Mouse (Mus musculus) testis, adult 10 weeks (tissue): ENCODE data around the gene Uba1. TPM values are rescaled to one million over a fixed set of nuclear protein-coding genes. Genes with fewer than 3 reads are reported as not detected.

Source experiments
- polyA plus RNA-seq: library from polyadenylated mRNA; stranded (reverse); fragments of 350-450 nt; fragmentation: Illumina TruSeq; extraction: RNeasy Lipid Tissue Mini Kit (QIAGEN cat#74804); gene quantifications from one replicate; pipeline ENCODE4 v1.2.3, GENCODE M21; 2014; ENCODE audit warnings: low read depth, low replicate concordance

The Uba1 gene
- 71.2 TPM for polyA plus RNA-seq

DNA sequence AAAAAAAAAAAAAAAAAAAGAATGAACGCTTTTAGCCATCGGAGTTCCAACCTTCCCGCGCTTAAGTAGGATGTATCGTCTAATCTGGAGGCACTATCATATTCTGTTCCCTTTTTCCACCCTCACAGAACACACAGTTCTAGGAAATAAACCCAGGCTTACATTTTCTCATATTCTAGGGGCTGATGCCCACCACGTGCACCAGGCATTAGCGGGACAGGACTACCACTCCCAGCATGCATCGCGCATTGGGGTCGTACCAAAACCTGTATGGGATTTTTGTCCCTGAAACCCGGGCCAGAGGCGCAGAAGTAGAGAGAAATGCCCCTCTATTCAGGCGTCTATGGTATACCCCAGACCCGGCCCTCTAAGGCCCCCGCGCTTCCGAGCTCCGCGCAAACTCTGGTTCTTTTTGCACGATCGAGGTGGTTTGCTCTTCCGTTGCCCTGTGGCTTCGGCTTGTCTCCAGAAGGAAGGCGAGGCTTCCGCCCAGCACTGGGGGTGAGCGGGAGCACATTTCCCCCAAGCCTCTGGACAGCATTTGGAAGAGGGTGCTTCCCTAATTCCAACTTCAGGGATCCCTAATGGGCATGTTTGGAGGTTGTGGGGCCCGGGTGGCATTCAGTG lies at the start of gene Uba1:
TSS of gene Uba1 (plus strand) at position 301 of the 627 bp plus-strand sequence.

DNA sequence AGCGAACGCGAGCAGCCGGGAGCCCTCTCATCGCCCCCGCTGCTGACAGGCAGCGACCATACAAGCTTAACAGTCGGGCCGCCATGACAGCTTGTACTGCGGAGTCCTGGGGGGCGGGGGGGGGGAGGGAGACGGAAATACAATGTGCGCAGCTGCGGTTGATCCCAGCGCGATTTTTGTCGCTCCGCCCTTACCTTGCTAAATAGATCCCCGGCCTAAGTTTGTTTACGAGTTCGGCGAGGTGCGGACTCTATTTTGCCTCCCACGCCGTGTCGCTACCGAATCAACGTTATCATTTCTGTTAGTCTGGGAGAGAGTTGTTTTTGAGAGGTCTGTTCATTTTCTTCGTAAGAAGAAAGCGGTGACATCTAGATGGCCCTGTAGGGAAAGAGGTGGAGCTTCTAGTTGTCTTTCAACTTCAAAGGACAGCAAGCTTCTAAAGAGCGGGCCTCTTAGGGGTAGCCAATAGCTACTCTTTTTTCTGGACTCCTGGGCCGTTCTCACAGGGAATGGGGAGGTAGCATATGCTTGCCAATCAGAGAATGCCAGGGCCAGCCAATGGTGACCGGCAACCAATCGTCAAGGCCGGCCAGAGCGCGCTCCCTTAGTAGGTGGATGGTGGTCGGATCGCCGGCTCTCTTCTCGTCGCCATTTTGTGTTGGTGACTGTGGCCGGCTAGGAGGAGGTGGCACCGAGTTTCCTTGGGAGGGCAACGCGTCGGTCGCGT lies 40.8 kb upstream of the Uba1 start, which contains the start of the genes Rbm10 and Ndufb11:
TSS of gene Rbm10 (plus strand) at position 328 of the 727 bp plus-strand sequence.
TSS of gene Ndufb11 (minus strand) at position 444 of the 727 bp plus-strand sequence.

DNA sequence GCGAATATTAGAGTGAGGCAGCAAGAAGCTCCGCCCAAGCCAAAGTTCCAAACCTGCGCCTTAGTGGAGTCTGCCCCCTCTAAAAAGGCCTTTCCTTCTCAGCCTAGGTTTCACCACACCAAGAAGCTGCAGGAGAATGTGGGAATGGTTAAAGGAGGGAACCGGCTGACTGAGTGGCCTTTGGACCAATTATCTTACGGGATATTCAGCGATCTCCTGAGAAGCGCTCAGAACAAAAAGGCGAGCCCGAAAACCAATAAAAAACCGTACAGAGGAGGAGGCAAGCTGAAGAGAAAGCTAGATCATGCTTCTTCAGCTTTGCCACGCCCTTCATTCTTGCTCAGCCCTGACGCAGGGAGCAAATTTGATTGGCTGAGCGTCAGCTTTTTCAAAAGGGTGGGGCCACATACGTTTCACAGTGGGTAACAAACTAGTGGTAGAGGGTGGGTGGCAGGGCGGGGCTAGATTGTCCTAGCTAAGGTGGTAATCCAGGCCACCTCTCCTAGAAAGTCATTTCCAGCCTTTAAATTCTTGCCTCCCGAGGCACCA lies 29.5 kb downstream of the Uba1 start, which contains the start of gene Cdk16:
TSS of gene Cdk16 (plus strand) at position 436 of the 549 bp plus-strand sequence.

DNA sequence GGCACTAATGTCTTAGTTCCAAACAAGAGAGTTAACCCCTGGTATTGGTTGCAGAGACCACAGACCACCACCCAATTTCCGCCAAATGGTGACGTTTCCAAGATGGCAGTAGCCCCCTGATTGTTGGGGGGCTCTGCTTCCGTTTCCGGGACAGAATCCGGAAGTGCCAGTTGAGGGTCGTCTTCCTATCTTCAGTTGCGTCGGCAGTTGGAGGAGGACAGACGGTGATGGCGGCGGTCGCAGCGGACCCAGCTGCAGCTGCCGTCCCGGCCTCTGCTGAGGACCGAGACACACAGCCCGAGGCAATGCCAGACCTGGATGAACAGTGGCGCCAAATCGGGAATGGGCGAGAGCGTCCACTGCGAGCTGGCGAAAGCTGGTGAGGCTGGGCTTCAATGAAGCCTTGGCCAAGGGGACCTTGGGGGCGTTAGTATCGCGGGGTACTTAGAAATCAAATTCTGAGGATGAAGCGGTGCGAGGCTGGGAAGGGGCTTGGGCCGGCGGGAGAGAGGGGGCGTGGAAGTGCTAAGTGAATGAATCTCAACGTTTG lies 45.7 kb downstream of the Uba1 start, which contains the start of gene Usp11:
TSS of gene Usp11 (plus strand) at position 166 of the 550 bp plus-strand sequence.

Other genes starting within 250 kb of the Uba1 start
- 40.3 TPM for gene Jade3, start 232.6 kb upstream of the Uba1 start, polyA plus RNA-seq
- 1.3 TPM for gene Rgn, start 108.5 kb upstream of the Uba1 start, polyA plus RNA-seq
- gene Rbm10, start 40.8 kb upstream of the Uba1 start, polyA plus RNA-seq = 2.1 TPM
- 5.7 TPM for gene Ndufb11, start 40.7 kb upstream of the Uba1 start, polyA plus RNA-seq
- gene Cdk16, start 29.6 kb downstream of the Uba1 start, polyA plus RNA-seq = 38.3 TPM
- 2.5 TPM for gene Usp11, start 45.6 kb downstream of the Uba1 start, polyA plus RNA-seq
- 13.5 TPM for gene Araf, start 139.5 kb downstream of the Uba1 start, polyA plus RNA-seq
- 0.56 TPM for gene Timp1, start 211.8 kb downstream of the Uba1 start, polyA plus RNA-seq